Mouse (Mus musculus): ENCODE data around the gene Ahsa2. TPM values are rescaled to one million over a fixed set of nuclear protein-coding genes. Genes with fewer than 3 reads are reported as not detected.
"Not testable (repeated sequence)": the region's sequence is repeated elsewhere in the genome, so short reads cannot be mapped to it uniquely, and the experiment has no call there.

The Ahsa2 gene
- 105 and 108 TPM in 2 replicates for polyA plus RNA-seq (2015; fragmentation: Nextera tagmentation; extraction: Ambion mirVana)

GRCm38 (mm10) chr11:23497718-23498509 lies at the start of gene Ahsa2:
Ahsa2 (minus strand) TSS chr11:23498030.
- Histone ChIP-seq H3K4me1 (ENCODE audit: control insufficient read depth, insufficient read depth, low read length) (peaks cover 25% of the 10 kb centered on the region), H3K4me2 (ENCODE audit: low read length) (peak within 1 kb of the TSS; percentile 74), H3K36me3 (ENCODE audit: control insufficient read depth, insufficient read depth, low read length) (peaks cover 11% of the 10 kb centered on the region), H3K27me3 (ENCODE audit: control insufficient read depth, insufficient read depth, low read depth, low read length) (no peaks in the 10 kb centered on the region), H3K27ac (ENCODE audit: low read length) (peak within 1 kb of the TSS; percentile 96), H3K9ac (ENCODE audit: low read depth, low read length) (peak within 1 kb of the TSS; percentile 98), H3K9me3 (replicated peaks; ENCODE audit: control insufficient read depth, low read length, poor library complexity, severe bottlenecking) (no peaks in the 10 kb centered on the region), H3K4me3 (ENCODE audit: low read depth, low read length) (peak within 1 kb of the TSS; percentile 87)
- WGBS: 1% methylated on average over 56 of the region's 66 CpGs
- peak; percentile 94 for ATAC-seq

- H3K27me3 ChIP-seq (ENCODE audit: control insufficient read depth, insufficient read depth, low read depth, low read length): no peaks in the 10 kb centered on the region
- no peaks in the 10 kb centered on the region for H3K4me1 ChIP-seq (ENCODE audit: control insufficient read depth, insufficient read depth, low read length)
- no peak for ATAC-seq
- H3K36me3 ChIP-seq (ENCODE audit: control insufficient read depth, insufficient read depth, low read length): no peaks in the 10 kb centered on the region
- H3K9me3 ChIP-seq (replicated peaks; ENCODE audit: control insufficient read depth, low read length, poor library complexity, severe bottlenecking): no peaks in the 10 kb centered on the region
- no peak overlapping the region for H3K9ac ChIP-seq (ENCODE audit: low read depth, low read length)
- no peak overlapping the region for H3K27ac ChIP-seq (ENCODE audit: low read length)
- 88% methylated on average over 2 of the region's 2 CpGs for WGBS
- no peak overlapping the region for H3K4me2 ChIP-seq (ENCODE audit: low read length)
- no peak overlapping the region for H3K4me3 ChIP-seq (ENCODE audit: low read depth, low read length)
Measured at GRCm38 (mm10) chr11:23537446-23537845, 39.6 kb upstream of the Ahsa2 start.

- H3K27me3 ChIP-seq (ENCODE audit: control insufficient read depth, insufficient read depth, low read depth, low read length): no peaks in the 10 kb centered on the region
- H3K9me3 ChIP-seq (replicated peaks; ENCODE audit: control insufficient read depth, low read length, poor library complexity, severe bottlenecking): no peaks in the 10 kb centered on the region
- no peak within 1 kb of the TSS for H3K4me3 ChIP-seq (ENCODE audit: low read depth, low read length)
- H3K4me1 ChIP-seq (ENCODE audit: control insufficient read depth, insufficient read depth, low read length): no peaks in the 10 kb centered on the region
- H3K9ac ChIP-seq (ENCODE audit: low read depth, low read length): no peak within 1 kb of the TSS
- H3K27ac ChIP-seq (ENCODE audit: low read length): no peak within 1 kb of the TSS
- no peaks in the 10 kb centered on the region for H3K36me3 ChIP-seq (ENCODE audit: control insufficient read depth, insufficient read depth, low read length)
- 30% methylated on average over 5 of the region's 5 CpGs for WGBS
- no peak within 1 kb of the TSS for H3K4me2 ChIP-seq (ENCODE audit: low read length)
- ATAC-seq: no peak
Measured at GRCm38 (mm10) chr11:23520473-23521205, 22.8 kb upstream of the Ahsa2 start, which contains the start of gene 1700093K21Rik. 1700093K21Rik (minus strand) TSS chr11:23521155.

- H3K27ac ChIP-seq (ENCODE audit: low read length): no peak overlapping the region
- H3K9me3 ChIP-seq (replicated peaks; ENCODE audit: control insufficient read depth, low read length, poor library complexity, severe bottlenecking): no peaks in the 10 kb centered on the region
- WGBS: 80% methylated on average over 3 of the region's 3 CpGs
- no peaks in the 10 kb centered on the region for H3K36me3 ChIP-seq (ENCODE audit: control insufficient read depth, insufficient read depth, low read length)
- no peak overlapping the region for H3K4me3 ChIP-seq (ENCODE audit: low read depth, low read length)
- H3K9ac ChIP-seq (ENCODE audit: low read depth, low read length): no peak overlapping the region
- no peak for ATAC-seq
- no peaks in the 10 kb centered on the region for H3K27me3 ChIP-seq (ENCODE audit: control insufficient read depth, insufficient read depth, low read depth, low read length)
- no peaks in the 10 kb centered on the region for H3K4me1 ChIP-seq (ENCODE audit: control insufficient read depth, insufficient read depth, low read length)
- H3K4me2 ChIP-seq (ENCODE audit: low read length): no peak overlapping the region
Measured at GRCm38 (mm10) chr11:23518981-23519380, 21.2 kb upstream of the Ahsa2 start.

GRCm38 (mm10) chr11:23515315-23515714 lies 17.5 kb upstream of the Ahsa2 start:
- no peaks in the 10 kb centered on the region for H3K9me3 ChIP-seq (replicated peaks; ENCODE audit: control insufficient read depth, low read length, poor library complexity, severe bottlenecking)
- H3K4me3 ChIP-seq (ENCODE audit: low read depth, low read length): no peak overlapping the region
- H3K36me3 ChIP-seq (ENCODE audit: control insufficient read depth, insufficient read depth, low read length): no peaks in the 10 kb centered on the region
- no peak for ATAC-seq
- H3K4me2 ChIP-seq (ENCODE audit: low read length): no peak overlapping the region
- 80% methylated on average over 2 of the region's 2 CpGs for WGBS
- H3K9ac ChIP-seq (ENCODE audit: low read depth, low read length): no peak overlapping the region
- no peaks in the 10 kb centered on the region for H3K4me1 ChIP-seq (ENCODE audit: control insufficient read depth, insufficient read depth, low read length)
- H3K27ac ChIP-seq (ENCODE audit: low read length): no peak overlapping the region
- no peaks in the 10 kb centered on the region for H3K27me3 ChIP-seq (ENCODE audit: control insufficient read depth, insufficient read depth, low read depth, low read length)

- not testable (repeated sequence) for H3K27ac ChIP-seq (ENCODE audit: low read length); H3K4me2 ChIP-seq (ENCODE audit: low read length); H3K4me1 ChIP-seq (ENCODE audit: control insufficient read depth, insufficient read depth, low read length); ATAC-seq; H3K27me3 ChIP-seq (ENCODE audit: control insufficient read depth, insufficient read depth, low read depth, low read length); H3K9me3 ChIP-seq (replicated peaks; ENCODE audit: control insufficient read depth, low read length, poor library complexity, severe bottlenecking); H3K4me3 ChIP-seq (ENCODE audit: low read depth, low read length); H3K36me3 ChIP-seq (ENCODE audit: control insufficient read depth, insufficient read depth, low read length); H3K9ac ChIP-seq (ENCODE audit: low read depth, low read length)
- 71% methylated on average over 4 of the region's 4 CpGs for WGBS
Measured at GRCm38 (mm10) chr11:23514785-23515184, 17.0 kb upstream of the Ahsa2 start.

- H3K4me3 ChIP-seq (ENCODE audit: low read depth, low read length); ATAC-seq; H3K4me1 ChIP-seq (ENCODE audit: control insufficient read depth, insufficient read depth, low read length); H3K9me3 ChIP-seq (replicated peaks; ENCODE audit: control insufficient read depth, low read length, poor library complexity, severe bottlenecking); H3K27ac ChIP-seq (ENCODE audit: low read length); H3K27me3 ChIP-seq (ENCODE audit: control insufficient read depth, insufficient read depth, low read depth, low read length); H3K9ac ChIP-seq (ENCODE audit: low read depth, low read length); H3K36me3 ChIP-seq (ENCODE audit: control insufficient read depth, insufficient read depth, low read length); H3K4me2 ChIP-seq (ENCODE audit: low read length): not testable (repeated sequence)
- 84% methylated on average over 5 of the region's 5 CpGs for WGBS
Measured at GRCm38 (mm10) chr11:23504801-23505200, 7.0 kb upstream of the Ahsa2 start.

- no peaks in the 10 kb centered on the region for H3K27me3 ChIP-seq (ENCODE audit: control insufficient read depth, insufficient read depth, low read depth, low read length)
- 38% methylated on average over 5 of the region's 5 CpGs for WGBS
- ATAC-seq: no peak
Measured at GRCm38 (mm10) chr11:23498609-23499008, 779 bp upstream of the Ahsa2 start.

GRCm38 (mm10) chr11:23497335-23497717 lies 504 bp downstream of the Ahsa2 start:
- H3K4me2 ChIP-seq (ENCODE audit: low read length): peak overlapping the region; percentile 74
- 0% methylated on average over 22 of the region's 22 CpGs for WGBS
- peak; percentile 92 for ATAC-seq

More at GRCm38 (mm10) chr11:23498609-23499008, 779 bp upstream of the Ahsa2 start:
- H3K9me3 ChIP-seq (replicated peaks; ENCODE audit: control insufficient read depth, low read length, poor library complexity, severe bottlenecking): no peaks in the 10 kb centered on the region
- H3K4me1 ChIP-seq (ENCODE audit: control insufficient read depth, insufficient read depth, low read length): peaks cover 25% of the 10 kb centered on the region
- H3K4me2 ChIP-seq (ENCODE audit: low read length): peak overlapping the region; percentile 74
- H3K4me3 ChIP-seq (ENCODE audit: low read depth, low read length): peak overlapping the region; percentile 87
- H3K9ac ChIP-seq (ENCODE audit: low read depth, low read length): peak overlapping the region; percentile 98
- peak overlapping the region; percentile 96 for H3K27ac ChIP-seq (ENCODE audit: low read length)
- 0 out of 2 replicates have a peak, but pooled peaks cover 4% of the 10 kb centered on the region for H3K36me3 ChIP-seq (ENCODE audit: control insufficient read depth, insufficient read depth, low read length)

More at GRCm38 (mm10) chr11:23497335-23497717, 504 bp downstream of the Ahsa2 start:
- H3K4me3 ChIP-seq (ENCODE audit: low read depth, low read length): peak overlapping the region; percentile 87
- peaks cover 25% of the 10 kb centered on the region for H3K4me1 ChIP-seq (ENCODE audit: control insufficient read depth, insufficient read depth, low read length)
- no peaks in the 10 kb centered on the region for H3K27me3 ChIP-seq (ENCODE audit: control insufficient read depth, insufficient read depth, low read depth, low read length)
- H3K9me3 ChIP-seq (replicated peaks; ENCODE audit: control insufficient read depth, low read length, poor library complexity, severe bottlenecking): no peaks in the 10 kb centered on the region
- peaks cover 17% of the 10 kb centered on the region for H3K36me3 ChIP-seq (ENCODE audit: control insufficient read depth, insufficient read depth, low read length)
- H3K9ac ChIP-seq (ENCODE audit: low read depth, low read length): peak overlapping the region; percentile 98
- peak overlapping the region; percentile 96 for H3K27ac ChIP-seq (ENCODE audit: low read length)
